Mouse (Mus musculus): ENCODE measurements at regions not wholly inside any gene's neighbourhood (a gene's known extent, or its start where the extent isn't known, plus 50 kb on each side); places are given as distances from the start of the nearest gene placed in this dataset.

DNA sequence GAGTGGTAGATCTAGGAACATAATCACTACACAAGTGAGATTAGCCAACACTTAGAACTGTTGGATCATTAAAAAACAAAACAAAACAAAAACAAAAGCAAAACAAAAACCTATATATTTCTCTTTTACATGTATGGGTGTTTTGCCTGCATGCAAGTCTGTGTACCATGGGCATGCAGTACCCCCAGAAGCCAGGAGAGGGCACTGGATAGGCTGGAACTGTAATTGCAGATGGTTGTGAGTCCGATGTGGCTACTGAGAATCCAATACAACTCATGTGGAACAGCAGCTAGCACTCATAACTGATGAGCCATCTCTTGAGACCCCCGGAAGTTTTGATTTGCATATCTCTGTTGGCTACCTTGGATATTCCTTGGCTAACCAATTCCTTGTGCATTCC, 148.6 kb upstream of the Slc38a2 start:
- Histone ChIP-seq H3K4me2 (no peak overlapping the region), H3K9me3 (replicated peaks) (0 out of 2 replicates have a peak, but pooled peaks cover 2% of the 10 kb centered on the region), H3K4me3 (no peak overlapping the region), H3K9ac (no peak overlapping the region), H3K27me3 (replicated peaks) (no peaks in the 10 kb centered on the region), H3K4me1 (replicated peaks) (peaks cover 5% of the 10 kb centered on the region), H3K36me3 (no peaks in the 10 kb centered on the region), H3K27ac (ENCODE audit: poor library complexity, severe bottlenecking) (no peak overlapping the region)
- no peak for ATAC-seq (ENCODE audit: insufficient number of reproducible peaks, low FRiP score)
- WGBS: 72% methylated on average over 2 of the region's 2 CpGs

DNA sequence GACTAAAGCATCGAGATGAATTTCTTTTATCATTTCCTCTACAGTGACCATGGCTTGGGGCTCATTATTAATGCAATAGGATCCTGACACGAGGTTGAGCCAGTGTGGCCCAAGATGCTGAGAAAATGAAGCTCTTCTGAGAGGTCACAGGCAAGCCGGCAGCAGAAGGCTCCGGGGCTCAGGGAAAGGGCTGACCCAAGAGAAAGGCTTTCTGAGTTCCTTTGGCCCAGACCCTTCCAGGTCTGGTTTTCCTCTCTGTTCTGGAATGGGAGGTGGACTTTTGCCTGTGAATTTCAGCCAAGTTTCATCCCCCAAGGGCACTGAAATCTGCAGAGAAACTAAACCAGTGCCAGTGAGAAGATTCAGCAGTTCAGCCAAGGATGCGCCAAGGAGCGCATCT, 145.7 kb upstream of the Slc38a2 start:
- Histone ChIP-seq H3K9me3 (replicated peaks) (0 out of 2 replicates have a peak, but pooled peaks cover 2% of the 10 kb centered on the region), H3K4me3 (no peak overlapping the region), H3K4me1 (replicated peaks) (peaks cover 5% of the 10 kb centered on the region), H3K27ac (ENCODE audit: poor library complexity, severe bottlenecking) (no peak overlapping the region), H3K4me2 (no peak overlapping the region), H3K9ac (no peak overlapping the region), H3K36me3 (no peaks in the 10 kb centered on the region), H3K27me3 (replicated peaks) (no peaks in the 10 kb centered on the region)
- WGBS: 89% methylated on average over 6 of the region's 6 CpGs
- ATAC-seq (ENCODE audit: insufficient number of reproducible peaks, low FRiP score): no peak

DNA sequence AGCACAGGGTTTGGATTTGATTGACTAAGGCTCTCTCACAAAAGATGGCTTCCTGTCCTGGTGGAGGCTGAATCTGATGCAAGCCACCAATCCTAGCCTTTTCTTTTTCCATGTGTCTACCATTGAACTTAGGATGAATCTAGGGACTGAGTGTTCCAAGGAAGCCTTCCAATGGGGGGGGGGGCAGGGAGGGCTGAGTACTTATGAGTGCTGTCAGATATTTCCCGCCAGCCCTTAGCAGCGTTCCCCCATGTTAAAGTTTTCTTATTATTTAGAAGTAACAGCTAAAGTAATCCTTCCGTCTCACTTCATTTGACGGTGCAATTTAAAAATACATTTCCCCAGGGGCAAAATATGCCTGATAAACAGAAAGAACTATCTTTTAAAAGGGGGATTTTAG, 144.8 kb upstream of the Slc38a2 start:
- Histone ChIP-seq H3K27ac (ENCODE audit: poor library complexity, severe bottlenecking) (no peak overlapping the region), H3K9ac (no peak overlapping the region), H3K4me2 (no peak overlapping the region), H3K4me3 (no peak overlapping the region), H3K4me1 (replicated peaks) (0 out of 2 replicates have a peak, but pooled peaks cover 2% of the 10 kb centered on the region), H3K9me3 (replicated peaks) (0 out of 2 replicates have a peak, but pooled peaks cover 2% of the 10 kb centered on the region), H3K27me3 (replicated peaks) (no peaks in the 10 kb centered on the region), H3K36me3 (no peaks in the 10 kb centered on the region)
- no peak for ATAC-seq (ENCODE audit: insufficient number of reproducible peaks, low FRiP score)
- WGBS: 85% methylated on average over 4 of the region's 4 CpGs

DNA sequence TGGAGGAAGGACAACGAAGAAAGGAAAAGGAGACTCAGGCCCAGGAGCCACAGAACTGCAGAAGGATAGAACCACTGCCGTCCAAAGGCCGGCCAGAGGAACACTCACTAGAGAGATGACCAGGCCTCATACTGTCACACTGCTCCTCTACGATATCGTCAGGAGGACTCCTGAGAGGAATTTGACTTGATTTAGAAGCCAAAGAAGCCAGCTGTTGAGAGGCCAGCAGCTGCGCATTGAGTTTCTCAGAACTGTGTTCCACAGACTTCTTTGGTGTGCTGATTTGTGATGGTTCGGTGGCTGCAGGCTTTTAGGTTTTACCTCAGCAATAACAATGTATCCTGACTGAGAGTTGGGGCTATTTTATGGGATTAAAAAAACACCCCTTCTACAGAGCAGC, 144.1 kb upstream of the Slc38a2 start:
- no peak for ATAC-seq (ENCODE audit: insufficient number of reproducible peaks, low FRiP score)
- 0 out of 2 replicates have a peak, but pooled peaks cover 2% of the 10 kb centered on the region for H3K9me3 ChIP-seq (replicated peaks)
- H3K36me3 ChIP-seq: no peaks in the 10 kb centered on the region
- no peak overlapping the region for H3K27ac ChIP-seq (ENCODE audit: poor library complexity, severe bottlenecking)
- H3K4me1 ChIP-seq (replicated peaks): 0 out of 2 replicates have a peak, but pooled peaks cover 2% of the 10 kb centered on the region
- H3K4me2 ChIP-seq: no peak overlapping the region
- H3K27me3 ChIP-seq (replicated peaks): no peaks in the 10 kb centered on the region
- H3K9ac ChIP-seq: no peak overlapping the region
- 86% methylated on average over 7 of the region's 7 CpGs for WGBS
- no peak overlapping the region for H3K4me3 ChIP-seq

GRCm38 (mm10) chr15:96842881-96843280, 143.4 kb upstream of the Slc38a2 start:
- Histone ChIP-seq H3K27me3 (replicated peaks) (no peaks in the 10 kb centered on the region), H3K4me3 (no peak overlapping the region), H3K36me3 (no peaks in the 10 kb centered on the region), H3K4me1 (replicated peaks) (0 out of 2 replicates have a peak, but pooled peaks cover 2% of the 10 kb centered on the region), H3K9me3 (replicated peaks) (no peaks in the 10 kb centered on the region), H3K4me2 (no peak overlapping the region), H3K27ac (ENCODE audit: poor library complexity, severe bottlenecking) (no peak overlapping the region), H3K9ac (no peak overlapping the region)
- WGBS: 77% methylated on average over 3 of the region's 3 CpGs
- ATAC-seq (ENCODE audit: insufficient number of reproducible peaks, low FRiP score): no peak

GRCm38 (mm10) chr15:96836670-96837069, 137.1 kb upstream of the Slc38a2 start:
- H3K9me3 ChIP-seq (replicated peaks): no peaks in the 10 kb centered on the region; the same call in 1 of the 2 replicates
- H3K36me3 ChIP-seq: no peaks in the 10 kb centered on the region
- H3K9ac ChIP-seq: no peak overlapping the region
- H3K4me1 ChIP-seq (replicated peaks): peaks cover 5% of the 10 kb centered on the region
- no peak overlapping the region for H3K4me2 ChIP-seq
- no peak overlapping the region for H3K27ac ChIP-seq (ENCODE audit: poor library complexity, severe bottlenecking)
- no peak for ATAC-seq (ENCODE audit: insufficient number of reproducible peaks, low FRiP score)
- H3K27me3 ChIP-seq (replicated peaks): no peaks in the 10 kb centered on the region
- WGBS: 91% methylated on average over 3 of the region's 3 CpGs
- H3K4me3 ChIP-seq: no peak overlapping the region

- Histone ChIP-seq H3K4me1 (replicated peaks) (peaks cover 5% of the 10 kb centered on the region), H3K27ac (ENCODE audit: poor library complexity, severe bottlenecking) (no peak overlapping the region), H3K4me2 (no peak overlapping the region), H3K9me3 (replicated peaks) (no peaks in the 10 kb centered on the region; the same call in 1 of the 2 replicates), H3K36me3 (no peaks in the 10 kb centered on the region), H3K9ac (no peak overlapping the region), H3K27me3 (replicated peaks) (no peaks in the 10 kb centered on the region), H3K4me3 (no peak overlapping the region)
- ATAC-seq (ENCODE audit: insufficient number of reproducible peaks, low FRiP score): no peak
- WGBS: 69% methylated on average over 9 of the region's 9 CpGs
Measured at GRCm38 (mm10) chr15:96834862-96835261, 135.3 kb upstream of the Slc38a2 start.

GRCm38 (mm10) chr15:96834162-96834843, 134.8 kb upstream of the Slc38a2 start:
- Histone ChIP-seq H3K9ac (no peak overlapping the region), H3K36me3 (no peaks in the 10 kb centered on the region), H3K9me3 (replicated peaks) (no peaks in the 10 kb centered on the region; the same call in 1 of the 2 replicates), H3K4me2 (no peak overlapping the region), H3K27me3 (replicated peaks) (no peaks in the 10 kb centered on the region), H3K4me3 (no peak overlapping the region), H3K4me1 (replicated peaks) (peaks cover 5% of the 10 kb centered on the region), H3K27ac (ENCODE audit: poor library complexity, severe bottlenecking) (no peak overlapping the region)
- ATAC-seq (ENCODE audit: insufficient number of reproducible peaks, low FRiP score): no peak
- WGBS: 75% methylated on average over 10 of the region's 10 CpGs

GRCm38 (mm10) chr15:96832389-96832788, 132.9 kb upstream of the Slc38a2 start:
- Histone ChIP-seq H3K9ac (no peak overlapping the region), H3K9me3 (replicated peaks) (no peaks in the 10 kb centered on the region; the same call in 1 of the 2 replicates), H3K4me3 (no peak overlapping the region), H3K4me1 (replicated peaks) (peaks cover 8% of the 10 kb centered on the region), H3K27me3 (replicated peaks) (no peaks in the 10 kb centered on the region), H3K27ac (ENCODE audit: poor library complexity, severe bottlenecking) (no peak overlapping the region), H3K36me3 (no peaks in the 10 kb centered on the region), H3K4me2 (no peak overlapping the region)
- WGBS: 63% methylated on average over 10 of the region's 10 CpGs
- ATAC-seq (ENCODE audit: insufficient number of reproducible peaks, low FRiP score): no peak

DNA sequence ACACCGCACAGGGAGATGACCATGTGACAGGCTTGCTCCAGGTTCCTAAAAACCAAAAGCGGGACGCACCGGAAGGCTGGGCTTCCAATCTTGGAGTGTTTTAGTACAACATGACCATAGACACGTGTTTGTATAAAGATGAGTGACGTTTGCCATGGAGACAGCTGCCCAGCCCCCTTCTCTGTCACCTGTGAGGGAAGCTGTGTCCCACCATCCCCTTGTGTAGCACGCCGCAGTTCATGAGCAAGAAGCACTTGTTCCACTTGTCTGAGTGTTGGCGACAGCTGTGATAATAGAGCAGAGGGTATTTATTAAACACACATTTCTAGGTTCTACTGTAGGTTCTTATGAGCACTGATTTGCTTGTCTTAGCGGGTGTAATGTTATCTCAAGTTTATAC, 131.7 kb upstream of the Slc38a2 start:
- Histone ChIP-seq H3K4me1 (replicated peaks) (peaks cover 9% of the 10 kb centered on the region), H3K4me2 (no peak overlapping the region), H3K9ac (no peak overlapping the region), H3K36me3 (no peaks in the 10 kb centered on the region), H3K27ac (ENCODE audit: poor library complexity, severe bottlenecking) (no peak overlapping the region), H3K9me3 (replicated peaks) (no peaks in the 10 kb centered on the region; the same call in 1 of the 2 replicates), H3K4me3 (no peak overlapping the region), H3K27me3 (replicated peaks) (no peaks in the 10 kb centered on the region)
- no peak for ATAC-seq (ENCODE audit: insufficient number of reproducible peaks, low FRiP score)
- WGBS: 84% methylated on average over 10 of the region's 10 CpGs

- no peak for ATAC-seq (ENCODE audit: insufficient number of reproducible peaks, low FRiP score)
- 85% methylated on average over 11 of the region's 11 CpGs for WGBS
- no peak overlapping the region for H3K27ac ChIP-seq (ENCODE audit: poor library complexity, severe bottlenecking)
Measured at GRCm38 (mm10) chr15:96830578-96830977, 131.0 kb upstream of the Slc38a2 start.

GRCm38 (mm10) chr15:96829941-96830340, 130.4 kb upstream of the Slc38a2 start:
- no peaks in the 10 kb centered on the region for H3K36me3 ChIP-seq
- H3K27me3 ChIP-seq (replicated peaks): no peaks in the 10 kb centered on the region
- H3K9ac ChIP-seq: no peak overlapping the region
- H3K27ac ChIP-seq (ENCODE audit: poor library complexity, severe bottlenecking): no peak overlapping the region
- no peak overlapping the region for H3K4me3 ChIP-seq
- no peak for ATAC-seq (ENCODE audit: insufficient number of reproducible peaks, low FRiP score)
- H3K9me3 ChIP-seq (replicated peaks): no peaks in the 10 kb centered on the region
- WGBS: 79% methylated on average over 12 of the region's 12 CpGs
- H3K4me2 ChIP-seq: no peak overlapping the region
- H3K4me1 ChIP-seq (replicated peaks): peaks cover 9% of the 10 kb centered on the region

More at GRCm38 (mm10) chr15:96830578-96830977, 131.0 kb upstream of the Slc38a2 start:
- no peak overlapping the region for H3K4me3 ChIP-seq
- H3K9ac ChIP-seq: no peak overlapping the region
- no peaks in the 10 kb centered on the region for H3K9me3 ChIP-seq (replicated peaks)
- H3K4me2 ChIP-seq: no peak overlapping the region
- H3K4me1 ChIP-seq (replicated peaks): peaks cover 9% of the 10 kb centered on the region
- H3K36me3 ChIP-seq: no peaks in the 10 kb centered on the region
- H3K27me3 ChIP-seq (replicated peaks): no peaks in the 10 kb centered on the region

Data from heart, embryonic 12.5 days (tissue).